Mouse (Mus musculus): Measurements from ENCODE around the gene Sorcs3. TPM values are rescaled to one million over a fixed set of nuclear protein-coding genes. Genes with fewer than 3 reads are reported as not detected.

Gene Sorcs3
- total RNA-seq, 1 experiment from 2014 or later, result not detected

- ATAC-seq (replicated peaks in 1 of 2; ENCODE audit: insufficient read depth in 1 of 2, low FRiP score in 2 of 2, low TSS enrichment in 1 of 2, low read depth in 1 of 2, poor library complexity in 2 of 2, severe bottlenecking in 2 of 2), result no peak
These were observed 520.1 kb downstream of the Sorcs3 start for GRCm38 (mm10) chr19:48725851-48726419.

GRCm38 (mm10) chr19:48727048-48727447 lies 521.2 kb downstream of the Sorcs3 start:
- no peak for ATAC-seq (replicated peaks in 1 of 2; ENCODE audit: insufficient read depth in 1 of 2, low FRiP score in 2 of 2, low TSS enrichment in 1 of 2, low read depth in 1 of 2, poor library complexity in 2 of 2, severe bottlenecking in 2 of 2)

DNA sequence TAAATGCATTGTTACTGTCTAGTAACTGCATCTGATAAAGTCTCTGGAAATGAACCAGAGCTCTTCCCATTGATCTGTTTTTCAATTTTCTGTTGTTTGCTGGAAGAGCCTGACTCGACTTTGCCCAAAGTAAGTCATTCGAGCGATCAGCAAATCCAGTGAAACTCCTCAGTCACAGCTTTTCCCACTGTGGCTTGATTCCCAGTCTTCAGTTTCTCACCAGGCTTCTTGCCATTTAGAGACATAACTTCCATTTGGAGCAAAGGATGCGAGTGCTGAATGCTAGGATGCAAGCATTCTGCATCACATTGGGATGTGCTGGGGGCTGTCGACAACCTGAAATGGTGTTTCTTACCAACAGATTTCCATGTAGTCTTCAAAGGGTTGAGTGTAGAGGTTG lies 521.8 kb downstream of the Sorcs3 start:
- no peak for ATAC-seq (replicated peaks in 1 of 2; ENCODE audit: insufficient read depth in 1 of 2, low FRiP score in 2 of 2, low TSS enrichment in 1 of 2, low read depth in 1 of 2, poor library complexity in 2 of 2, severe bottlenecking in 2 of 2)

- ATAC-seq (replicated peaks in 1 of 2; ENCODE audit: insufficient read depth in 1 of 2, low FRiP score in 2 of 2, low TSS enrichment in 1 of 2, low read depth in 1 of 2, poor library complexity in 2 of 2, severe bottlenecking in 2 of 2), result no peak
These were observed 525.9 kb downstream of the Sorcs3 start for GRCm38 (mm10) chr19:48731731-48732130.

- no peak for ATAC-seq (replicated peaks in 1 of 2; ENCODE audit: insufficient read depth in 1 of 2, low FRiP score in 2 of 2, low TSS enrichment in 1 of 2, low read depth in 1 of 2, poor library complexity in 2 of 2, severe bottlenecking in 2 of 2)
These were observed 528.5 kb downstream of the Sorcs3 start for GRCm38 (mm10) chr19:48734370-48734769.

- ATAC-seq (replicated peaks in 1 of 2; ENCODE audit: insufficient read depth in 1 of 2, low FRiP score in 2 of 2, low TSS enrichment in 1 of 2, low read depth in 1 of 2, poor library complexity in 2 of 2, severe bottlenecking in 2 of 2), result no peak
These were observed 531.7 kb downstream of the Sorcs3 start for GRCm38 (mm10) chr19:48737554-48737953.

- no peak for ATAC-seq (replicated peaks in 1 of 2; ENCODE audit: insufficient read depth in 1 of 2, low FRiP score in 2 of 2, low TSS enrichment in 1 of 2, low read depth in 1 of 2, poor library complexity in 2 of 2, severe bottlenecking in 2 of 2)
These were observed 549.3 kb downstream of the Sorcs3 start for GRCm38 (mm10) chr19:48755156-48755555.

DNA sequence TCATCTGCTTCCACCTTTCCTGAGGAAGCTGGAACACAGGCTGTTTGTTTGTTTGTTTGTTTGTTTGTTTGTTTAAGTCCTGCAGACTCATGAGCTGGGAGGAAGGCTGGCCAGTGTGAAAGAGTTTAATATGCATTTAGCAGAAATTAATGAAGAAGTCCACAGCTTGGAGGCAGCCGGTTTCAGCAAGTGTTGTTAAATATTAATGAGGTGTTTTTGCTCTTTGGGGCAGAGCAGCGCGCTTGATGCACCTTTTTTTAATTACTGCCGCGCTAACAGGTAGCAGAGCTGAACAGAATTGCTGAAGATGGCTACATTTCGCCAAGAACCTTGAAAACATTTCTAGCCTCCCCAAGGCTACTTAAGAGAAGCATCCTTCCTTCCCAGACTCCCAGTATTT lies 551.0 kb downstream of the Sorcs3 start:
- ATAC-seq (replicated peaks in 1 of 2; ENCODE audit: insufficient read depth in 1 of 2, low FRiP score in 2 of 2, low TSS enrichment in 1 of 2, low read depth in 1 of 2, poor library complexity in 2 of 2, severe bottlenecking in 2 of 2), result no peak

- ATAC-seq (replicated peaks in 1 of 2; ENCODE audit: insufficient read depth in 1 of 2, low FRiP score in 2 of 2, low TSS enrichment in 1 of 2, low read depth in 1 of 2, poor library complexity in 2 of 2, severe bottlenecking in 2 of 2), result no peak
These were observed 560.7 kb downstream of the Sorcs3 start for GRCm38 (mm10) chr19:48766524-48766923.

- ATAC-seq (replicated peaks in 1 of 2; ENCODE audit: insufficient read depth in 1 of 2, low FRiP score in 2 of 2, low TSS enrichment in 1 of 2, low read depth in 1 of 2, poor library complexity in 2 of 2, severe bottlenecking in 2 of 2), result no peak
These were observed 565.7 kb downstream of the Sorcs3 start for GRCm38 (mm10) chr19:48771565-48771964.

DNA sequence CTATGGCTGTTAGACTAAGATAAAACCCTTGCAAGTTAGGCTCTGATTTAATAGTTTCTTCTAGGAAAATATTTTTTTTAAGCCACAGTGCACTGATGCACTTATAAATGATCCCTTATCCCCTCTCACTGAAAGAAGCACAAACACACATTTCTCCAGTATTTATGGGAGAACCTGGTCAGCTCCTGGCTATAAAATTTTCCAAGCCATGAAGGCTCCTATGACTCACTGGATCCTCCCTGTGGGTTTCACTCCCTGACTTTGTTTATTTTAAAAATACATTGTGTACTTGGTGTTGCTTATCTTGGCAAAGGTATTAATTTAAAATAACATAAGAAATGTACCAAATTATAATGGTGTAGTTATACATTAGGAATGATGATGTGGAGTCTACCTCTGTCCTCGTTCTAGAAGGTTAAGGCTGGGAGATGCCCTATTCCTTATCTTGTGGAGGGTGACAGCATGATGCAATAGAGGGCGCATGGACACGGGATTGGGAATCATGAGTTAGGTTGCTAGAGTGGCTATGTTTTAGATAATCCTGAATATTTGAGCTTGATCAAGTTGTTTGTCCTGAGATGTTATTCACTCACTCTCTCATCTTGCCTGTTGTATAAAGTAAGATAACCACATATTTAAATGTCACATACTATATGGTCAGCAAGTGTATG lies 573.4 kb downstream of the Sorcs3 start:
- ATAC-seq (replicated peaks in 1 of 2; ENCODE audit: insufficient read depth in 1 of 2, low FRiP score in 2 of 2, low TSS enrichment in 1 of 2, low read depth in 1 of 2, poor library complexity in 2 of 2, severe bottlenecking in 2 of 2), result no peak

- ATAC-seq (replicated peaks in 1 of 2; ENCODE audit: insufficient read depth in 1 of 2, low FRiP score in 2 of 2, low TSS enrichment in 1 of 2, low read depth in 1 of 2, poor library complexity in 2 of 2, severe bottlenecking in 2 of 2), result no peak
These were observed 575.0 kb downstream of the Sorcs3 start for GRCm38 (mm10) chr19:48780813-48781212.

DNA sequence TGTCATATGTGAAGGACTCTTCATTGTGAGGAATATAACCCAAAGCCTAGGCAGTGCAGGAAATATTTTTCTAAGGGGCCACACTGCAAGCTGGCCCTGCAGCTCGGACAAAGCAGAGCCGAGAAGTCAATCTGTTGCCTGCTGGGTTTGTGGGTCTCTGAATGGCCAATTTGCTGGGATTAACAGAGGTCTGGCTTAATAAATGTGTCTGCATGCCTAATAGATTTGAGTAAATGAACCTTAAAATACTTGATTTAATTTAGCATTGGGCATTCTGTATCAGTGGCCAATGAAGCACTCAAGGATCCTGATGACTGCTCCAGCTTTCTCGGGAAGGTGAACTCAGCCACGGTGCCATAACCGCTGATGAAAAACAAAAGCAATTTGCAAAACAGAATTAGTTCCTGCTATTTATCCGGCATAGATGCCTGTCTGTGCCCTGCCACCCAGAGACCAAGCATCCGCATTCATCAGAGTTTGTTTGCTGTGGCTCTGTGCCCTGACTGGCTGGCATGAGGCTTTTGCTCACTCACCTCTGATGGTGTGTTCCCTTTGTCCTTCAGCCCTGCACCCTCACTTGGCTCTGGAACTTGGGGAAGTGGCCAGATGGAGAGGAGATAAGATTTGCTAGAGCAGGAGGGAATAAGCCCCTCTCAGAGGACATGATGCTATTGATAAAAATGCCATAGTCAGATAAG lies 576.3 kb downstream of the Sorcs3 start:
- no peak for ATAC-seq (replicated peaks in 1 of 2; ENCODE audit: insufficient read depth in 1 of 2, low FRiP score in 2 of 2, low TSS enrichment in 1 of 2, low read depth in 1 of 2, poor library complexity in 2 of 2, severe bottlenecking in 2 of 2)

DNA sequence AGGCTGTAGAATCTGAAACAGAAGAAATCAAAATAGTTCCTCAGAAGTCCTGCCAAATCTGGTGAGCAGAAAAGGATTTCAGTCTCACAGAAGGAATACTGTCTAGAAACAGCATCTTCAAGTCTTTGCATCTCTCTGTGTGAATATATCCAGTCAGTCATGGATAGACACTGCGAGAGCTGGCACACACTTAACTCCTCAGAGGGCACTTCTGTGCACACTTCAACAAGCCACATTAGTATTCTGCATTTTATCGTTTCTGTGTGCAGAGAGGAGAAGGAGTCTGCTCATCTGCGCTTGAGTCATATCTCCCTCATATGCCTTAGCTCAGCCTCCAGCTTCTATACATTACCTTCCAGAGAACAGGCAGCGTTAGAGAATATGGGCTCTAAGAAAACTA lies 581.4 kb downstream of the Sorcs3 start:
- no peak for ATAC-seq (replicated peaks in 1 of 2; ENCODE audit: insufficient read depth in 1 of 2, low FRiP score in 2 of 2, low TSS enrichment in 1 of 2, low read depth in 1 of 2, poor library complexity in 2 of 2, severe bottlenecking in 2 of 2)

DNA sequence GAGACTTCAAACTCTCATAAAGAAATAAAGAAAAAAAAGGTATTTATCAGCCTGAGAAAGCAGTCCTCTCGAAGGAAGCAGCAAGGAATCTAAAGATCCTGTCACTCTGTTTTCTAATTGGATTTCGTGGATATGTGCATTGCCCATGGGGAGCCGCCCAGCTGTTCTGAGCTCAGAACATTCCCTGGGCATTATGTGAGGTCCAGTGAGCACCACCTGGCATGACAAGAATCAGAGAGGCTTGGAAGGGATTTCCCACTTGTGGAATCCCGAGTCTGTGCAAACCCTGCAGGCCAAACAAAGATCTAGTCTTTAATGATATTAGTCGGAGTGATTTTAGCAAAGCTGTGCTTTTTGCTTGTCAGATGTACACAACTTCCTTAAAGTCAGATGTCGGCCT lies 598.7 kb downstream of the Sorcs3 start:
- ATAC-seq (replicated peaks in 1 of 2; ENCODE audit: insufficient read depth in 1 of 2, low FRiP score in 2 of 2, low TSS enrichment in 1 of 2, low read depth in 1 of 2, poor library complexity in 2 of 2, severe bottlenecking in 2 of 2), result no peak

GRCm38 (mm10) chr19:48811541-48811940 lies 605.7 kb downstream of the Sorcs3 start:
- ATAC-seq (replicated peaks in 1 of 2; ENCODE audit: insufficient read depth in 1 of 2, low FRiP score in 2 of 2, low TSS enrichment in 1 of 2, low read depth in 1 of 2, poor library complexity in 2 of 2, severe bottlenecking in 2 of 2), result no peak

DNA sequence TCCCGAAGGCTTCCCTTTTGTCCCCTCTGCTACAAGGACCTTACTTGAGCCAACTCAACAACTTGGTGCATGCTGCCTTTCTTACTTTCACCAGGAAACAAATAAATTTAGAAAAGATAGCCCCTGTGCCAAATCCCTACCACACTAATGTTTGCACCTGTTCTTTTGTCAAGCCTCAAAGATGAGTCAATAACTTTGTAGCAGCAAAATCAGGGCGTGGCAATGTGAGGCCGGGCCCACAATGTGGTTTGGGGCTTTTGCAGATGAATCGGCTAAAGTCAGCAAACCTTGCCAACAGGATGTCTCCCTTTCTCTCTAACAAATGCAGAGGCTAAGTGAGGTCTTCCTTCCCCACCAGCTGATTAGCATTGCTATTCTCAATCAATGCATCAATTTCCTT lies 608.0 kb downstream of the Sorcs3 start:
- no peak for ATAC-seq (replicated peaks in 1 of 2; ENCODE audit: insufficient read depth in 1 of 2, low FRiP score in 2 of 2, low TSS enrichment in 1 of 2, low read depth in 1 of 2, poor library complexity in 2 of 2, severe bottlenecking in 2 of 2)

- no peak for ATAC-seq (replicated peaks in 1 of 2; ENCODE audit: insufficient read depth in 1 of 2, low FRiP score in 2 of 2, low TSS enrichment in 1 of 2, low read depth in 1 of 2, poor library complexity in 2 of 2, severe bottlenecking in 2 of 2)
These were observed 609.2 kb downstream of the Sorcs3 start for GRCm38 (mm10) chr19:48815064-48815463.
